ENCODE assay signal across 8 mouse cellular contexts in genomic region chr8:105473816-105474606, GRCm38 (mm10). TPM values are rescaled to one million over a fixed set of nuclear protein-coding genes. Genes with fewer than 3 reads are reported as not detected.
DNase-seq lines count a peak whose midpoint lies in the region; ATAC-seq and TF ChIP-seq lines count a peak whose summit lies in the region.

No protein-coding gene starts in this region.

- H3K4me3 ChIP-seq in midbrain, embryonic 10.5 days, result peak overlapping the region; percentile 23
- H3K4me3 ChIP-seq in midbrain, embryonic 15.5 days, result no peak overlapping the region
- H3K4me3 ChIP-seq in forebrain, embryonic 15.5 days, result no peak overlapping the region
- no peak overlapping the region for H3K4me3 ChIP-seq in hindbrain, embryonic 12.5 days
- no peak overlapping the region for H3K4me3 ChIP-seq in liver, adult 2 months (ENCODE audit: insufficient read depth, low read depth, low read length)
- H3K4me3 ChIP-seq in neural tube, embryonic 15.5 days (replicated peaks), result no peak overlapping the region

- WGBS in midbrain, embryonic 10.5 days, result 25% methylated on average over 17 of the region's 17 CpGs
- 26% methylated on average over 17 of the region's 17 CpGs for WGBS in midbrain, embryonic 15.5 days
- 25% methylated on average over 17 of the region's 17 CpGs for WGBS in forebrain, embryonic 15.5 days
- 20% methylated on average over 17 of the region's 17 CpGs for WGBS in hindbrain, embryonic 12.5 days
- 42% methylated on average over 17 of the region's 17 CpGs for WGBS in liver, adult 2 months
- WGBS in neural tube, embryonic 15.5 days, result 24% methylated on average over 17 of the region's 17 CpGs

- H3K27ac ChIP-seq in midbrain, embryonic 10.5 days (replicated peaks), result peak overlapping the region; percentile 53
- H3K27ac ChIP-seq in midbrain, embryonic 15.5 days, result no peak overlapping the region
- peak overlapping the region; percentile 35 for H3K27ac ChIP-seq in forebrain, embryonic 15.5 days (replicated peaks)
- peak overlapping the region; percentile 30; the same call in 1 of the 2 replicates for H3K27ac ChIP-seq in hindbrain, embryonic 12.5 days
- H3K27ac ChIP-seq in liver, adult 2 months (replicated peaks; ENCODE audit: insufficient read depth, low read depth, low read length), result no peak overlapping the region
- peak overlapping the region; percentile 24; the same call in 1 of the 2 replicates for H3K27ac ChIP-seq in neural tube, embryonic 15.5 days (replicated peaks)

- no peak for ATAC-seq in midbrain, embryonic 15.5 days (replicated peaks)
- no peak; the same call in 1 of the 2 replicates for ATAC-seq in forebrain, embryonic 15.5 days (replicated peaks)
- ATAC-seq in hindbrain, embryonic 12.5 days (ENCODE audit: low FRiP score), result no peak
- ATAC-seq in neural tube, embryonic 15.5 days (ENCODE audit: low FRiP score), result no peak
- ATAC-seq in erythroblast, adult 5-6 weeks (replicated peaks; ENCODE audit: low FRiP score, poor library complexity, severe bottlenecking), result no peak
- ATAC-seq in erythroid progenitor cell, adult 5-6 weeks (replicated peaks; ENCODE audit: low FRiP score, poor library complexity, severe bottlenecking), result no peak

- no peak for TF ChIP-seq POLR2A in liver, adult 2 months (IDR thresholded peaks at IDR 0.05; ENCODE audit: extremely low read depth, insufficient read depth, low read length)

- no peaks in the 10 kb centered on the region for H3K9me3 ChIP-seq in midbrain, embryonic 10.5 days (replicated peaks)
- H3K9me3 ChIP-seq in midbrain, embryonic 15.5 days, result no peaks in the 10 kb centered on the region
- H3K9me3 ChIP-seq in forebrain, embryonic 15.5 days, result no peaks in the 10 kb centered on the region
- no peaks in the 10 kb centered on the region for H3K9me3 ChIP-seq in hindbrain, embryonic 12.5 days (replicated peaks)
- H3K9me3 ChIP-seq in neural tube, embryonic 15.5 days (replicated peaks), result no peaks in the 10 kb centered on the region

- no peak overlapping the region for H3K4me2 ChIP-seq in midbrain, embryonic 15.5 days
- peak overlapping the region; percentile 1; the same call in 1 of the 2 replicates for H3K4me2 ChIP-seq in forebrain, embryonic 15.5 days (replicated peaks)
- peak overlapping the region; percentile 15; the same call in 1 of the 2 replicates for H3K4me2 ChIP-seq in hindbrain, embryonic 12.5 days (replicated peaks)
- no peak overlapping the region for H3K4me2 ChIP-seq in neural tube, embryonic 15.5 days

- peak; percentile 71 for DNase-seq in midbrain, embryonic 10.5 days (ENCODE audit: low spot score)
- peak; percentile 56 for DNase-seq in liver, adult 2 months (ENCODE audit: extremely low read depth, low read depth, low spot score)

- TF ChIP-seq CTCF in liver, adult 2 months (IDR thresholded peaks at IDR 0.05; ENCODE audit: low read depth, low read length), result no peak

- peaks cover 75% of the 10 kb centered on the region for H3K27me3 ChIP-seq in midbrain, embryonic 10.5 days (ENCODE audit: low read depth, poor library complexity, severe bottlenecking)
- 0 out of 2 replicates have a peak, but pooled peaks cover 3% of the 10 kb centered on the region for H3K27me3 ChIP-seq in midbrain, embryonic 15.5 days (replicated peaks)
- peaks cover 7% of the 10 kb centered on the region; the same call in 1 of the 2 replicates for H3K27me3 ChIP-seq in forebrain, embryonic 15.5 days
- peaks cover 18% of the 10 kb centered on the region for H3K27me3 ChIP-seq in hindbrain, embryonic 12.5 days
- no peaks in the 10 kb centered on the region for H3K27me3 ChIP-seq in liver, adult 2 months (ENCODE audit: control insufficient read depth, insufficient read depth, low read length)
- H3K27me3 ChIP-seq in neural tube, embryonic 15.5 days (replicated peaks), result peaks cover 5% of the 10 kb centered on the region; the same call in 1 of the 2 replicates

- peaks cover 24% of the 10 kb centered on the region for H3K36me3 ChIP-seq in midbrain, embryonic 10.5 days
- H3K36me3 ChIP-seq in midbrain, embryonic 15.5 days (replicated peaks), result no peaks in the 10 kb centered on the region
- 0 out of 2 replicates have a peak, but pooled peaks cover 3% of the 10 kb centered on the region for H3K36me3 ChIP-seq in forebrain, embryonic 15.5 days
- H3K36me3 ChIP-seq in hindbrain, embryonic 12.5 days, result peaks cover 7% of the 10 kb centered on the region; the same call in 1 of the 2 replicates
- H3K36me3 ChIP-seq in liver, adult 2 months (ENCODE audit: control insufficient read depth, insufficient read depth, low read length), result no peaks in the 10 kb centered on the region
- no peaks in the 10 kb centered on the region; the same call in 1 of the 2 replicates for H3K36me3 ChIP-seq in neural tube, embryonic 15.5 days

- H3K79me2 ChIP-seq in liver, adult 2 months (ENCODE audit: control insufficient read depth, insufficient read depth, low read length), result no peaks in the 10 kb centered on the region

- H3K4me1 ChIP-seq in midbrain, embryonic 10.5 days, result peaks cover 80% of the 10 kb centered on the region
- H3K4me1 ChIP-seq in midbrain, embryonic 15.5 days, result peaks cover 53% of the 10 kb centered on the region
- peaks cover 50% of the 10 kb centered on the region for H3K4me1 ChIP-seq in forebrain, embryonic 15.5 days
- H3K4me1 ChIP-seq in hindbrain, embryonic 12.5 days, result peaks cover 72% of the 10 kb centered on the region
- H3K4me1 ChIP-seq in liver, adult 2 months (ENCODE audit: control insufficient read depth, insufficient read depth, low read length), result peaks cover 9% of the 10 kb centered on the region; the same call in 1 of the 2 replicates
- H3K4me1 ChIP-seq in neural tube, embryonic 15.5 days, result peaks cover 58% of the 10 kb centered on the region

- no peak overlapping the region for H3K9ac ChIP-seq in midbrain, embryonic 15.5 days
- H3K9ac ChIP-seq in forebrain, embryonic 15.5 days (replicated peaks), result no peak overlapping the region
- H3K9ac ChIP-seq in hindbrain, embryonic 12.5 days, result no peak overlapping the region
- H3K9ac ChIP-seq in liver, adult 2 months (ENCODE audit: low read depth, low read length), result no peak overlapping the region
- H3K9ac ChIP-seq in neural tube, embryonic 15.5 days (replicated peaks), result no peak overlapping the region

RNA-seq across cellular contexts. Expression of gene Tppp3, which starts 2.7 kb away (rescaled TPM):
- 94.4 and 100.0 TPM in 2 replicates for polyA plus RNA-seq in midbrain, embryonic 10.5 days (2016; fragmentation: Nextera tagmentation; extraction: Ambion mirVana)
- 125 and 127 TPM in 2 replicates for polyA plus RNA-seq in midbrain, embryonic 15.5 days (2015; fragmentation: Nextera tagmentation; extraction: Ambion mirVana)
- 35.1 and 54.8 TPM in 2 replicates for polyA plus RNA-seq in forebrain, embryonic 15.5 days (2015; fragmentation: Nextera tagmentation; extraction: Ambion mirVana)
- 162 and 186 TPM in 2 replicates for polyA plus RNA-seq in hindbrain, embryonic 12.5 days (2016; fragmentation: Nextera tagmentation; extraction: Ambion mirVana)
- 0.47 and 0.65 TPM in 2 replicates for total RNA-seq in liver, adult 2 months (2014; rRNA removed)
- polyA plus RNA-seq in liver, adult 2 months (2012; rRNA removed), result 0.51 and 0.80 TPM in 2 replicates
- polyA plus RNA-seq in neural tube, embryonic 15.5 days (2015; fragmentation: Nextera tagmentation; extraction: Ambion mirVana), result 253 and 288 TPM in 2 replicates
- total RNA-seq in erythroblast, adult 5-6 weeks (2015; ENCODE audit: low replicate concordance), result not detected in 2 replicates
- total RNA-seq in erythroblast, adult 5-6 weeks (2017; ENCODE audit: low replicate concordance), result not detected in 2 replicates
- total RNA-seq in erythroid progenitor cell, adult 5-6 weeks (2015; ENCODE audit: low replicate concordance), result 2.5 TPM in 1 of 2 replicates, not detected in the other
- total RNA-seq in erythroid progenitor cell, adult 5-6 weeks (2017; ENCODE audit: low replicate concordance), result 2.2 TPM in 1 of 2 replicates, not detected in the other

RNA-seq across cellular contexts. Expression of gene Zdhhc1, which starts 22.7 kb away (rescaled TPM):
- polyA plus RNA-seq in midbrain, embryonic 10.5 days (2016; fragmentation: Nextera tagmentation; extraction: Ambion mirVana), result 18.6 and 24.0 TPM in 2 replicates
- 36.5 and 39.9 TPM in 2 replicates for polyA plus RNA-seq in midbrain, embryonic 15.5 days (2015; fragmentation: Nextera tagmentation; extraction: Ambion mirVana)
- 28.8 and 31.3 TPM in 2 replicates for polyA plus RNA-seq in forebrain, embryonic 15.5 days (2015; fragmentation: Nextera tagmentation; extraction: Ambion mirVana)
- polyA plus RNA-seq in hindbrain, embryonic 12.5 days (2016; fragmentation: Nextera tagmentation; extraction: Ambion mirVana), result 35.8 and 36.1 TPM in 2 replicates
- total RNA-seq in liver, adult 2 months (2014; rRNA removed), result 1.9 and 2.3 TPM in 2 replicates
- polyA plus RNA-seq in liver, adult 2 months (2012; rRNA removed), result 2.3 and 4.5 TPM in 2 replicates
- polyA plus RNA-seq in neural tube, embryonic 15.5 days (2015; fragmentation: Nextera tagmentation; extraction: Ambion mirVana), result 36.6 and 36.8 TPM in 2 replicates
- not detected in 2 replicates for total RNA-seq in erythroblast, adult 5-6 weeks (2015; ENCODE audit: low replicate concordance)
- 0.17 and 0.42 TPM in 2 replicates for total RNA-seq in erythroblast, adult 5-6 weeks (2017; ENCODE audit: low replicate concordance)
- total RNA-seq in erythroid progenitor cell, adult 5-6 weeks (2015; ENCODE audit: low replicate concordance), result 2.5 TPM in 1 of 2 replicates, not detected in the other
- total RNA-seq in erythroid progenitor cell, adult 5-6 weeks (2017; ENCODE audit: low replicate concordance), result 0.39 TPM in 1 of 2 replicates, not detected in the other

RNA-seq across cellular contexts. Expression of gene Hsd11b2, which starts 44.5 kb away (rescaled TPM):
- 28.8 and 30.2 TPM in 2 replicates for polyA plus RNA-seq in midbrain, embryonic 10.5 days (2016; fragmentation: Nextera tagmentation; extraction: Ambion mirVana)
- 4.7 and 4.9 TPM in 2 replicates for polyA plus RNA-seq in midbrain, embryonic 15.5 days (2015; fragmentation: Nextera tagmentation; extraction: Ambion mirVana)
- polyA plus RNA-seq in forebrain, embryonic 15.5 days (2015; fragmentation: Nextera tagmentation; extraction: Ambion mirVana), result 1.4 and 1.7 TPM in 2 replicates
- polyA plus RNA-seq in hindbrain, embryonic 12.5 days (2016; fragmentation: Nextera tagmentation; extraction: Ambion mirVana), result 24.2 and 24.7 TPM in 2 replicates
- not detected in 2 replicates for total RNA-seq in liver, adult 2 months (2014; rRNA removed)
- polyA plus RNA-seq in liver, adult 2 months (2012; rRNA removed), result 0.09 and 0.12 TPM in 2 replicates
- polyA plus RNA-seq in neural tube, embryonic 15.5 days (2015; fragmentation: Nextera tagmentation; extraction: Ambion mirVana), result 1.0 and 1.1 TPM in 2 replicates
- 2.3 TPM in 1 of 2 replicates, not detected in the other for total RNA-seq in erythroblast, adult 5-6 weeks (2015; ENCODE audit: low replicate concordance)
- not detected in 2 replicates for total RNA-seq in erythroblast, adult 5-6 weeks (2017; ENCODE audit: low replicate concordance)
- not detected in 2 replicates for total RNA-seq in erythroid progenitor cell, adult 5-6 weeks (2015; ENCODE audit: low replicate concordance)
- not detected in 2 replicates for total RNA-seq in erythroid progenitor cell, adult 5-6 weeks (2017; ENCODE audit: low replicate concordance)

Comparison
In these comparisons a context has a peak if more than half of its experiments do, and no peak if none do; other contexts are left out.
1. H3K27ac ChIP-seq: peak in midbrain, embryonic 10.5 days (single experiment), forebrain, embryonic 15.5 days (single experiment), hindbrain, embryonic 12.5 days (single experiment) and neural tube, embryonic 15.5 days (single experiment); none in midbrain, embryonic 15.5 days (single experiment) and liver, adult 2 months (single experiment).
2. H3K4me2 ChIP-seq: peak in forebrain, embryonic 15.5 days (single experiment) and hindbrain, embryonic 12.5 days (single experiment); none in midbrain, embryonic 15.5 days (single experiment) and neural tube, embryonic 15.5 days (single experiment).
3. RNA of gene Tppp3, which starts 2.7 kb away (polyA plus RNA-seq): 253 to 288 TPM in neural tube, embryonic 15.5 days, 162 to 186 TPM in hindbrain, embryonic 12.5 days, 125 to 127 TPM in midbrain, embryonic 15.5 days, 94.4 to 100.0 TPM in midbrain, embryonic 10.5 days and 35.1 to 54.8 TPM in forebrain, embryonic 15.5 days; 0.51 to 0.80 TPM in liver, adult 2 months; every median in the first group is over 10 times any median in the second.